8 mouse cellular contexts compared by ENCODE assay signal in genomic region chr13:115090977-115091445, GRCm38 (mm10). TPM values are rescaled to one million over a fixed set of nuclear protein-coding genes. Genes with fewer than 3 reads are reported as not detected.
DNase-seq lines count a peak whose midpoint lies in the region; ATAC-seq and TF ChIP-seq lines count a peak whose summit lies in the region.

No protein-coding gene starts in this region.

- H3K4me1 ChIP-seq in lung, embryonic 14.5 days (ENCODE audit: insufficient read depth) = peaks cover 14% of the 10 kb centered on the region
- peaks cover 2% of the 10 kb centered on the region; the same call in 1 of the 2 replicates for H3K4me1 ChIP-seq in forebrain, embryonic 11.5 days (replicated peaks; ENCODE audit: control insufficient read depth, insufficient read depth, low read length)
- H3K4me1 ChIP-seq in liver, embryonic 11.5 days (replicated peaks; ENCODE audit: control insufficient read depth, insufficient read depth, low read length) = peaks cover 13% of the 10 kb centered on the region
- H3K4me1 ChIP-seq in small intestine, adult 2 months (ENCODE audit: control insufficient read depth, insufficient read depth, insufficient read length, low read length) = peaks cover 18% of the 10 kb centered on the region

- peak; percentile 43 for DNase-seq in lung, embryonic 14.5 days
- DNase-seq in lung, postnatal 10 days = no peak
- DNase-seq in forebrain, embryonic 11.5 days (ENCODE audit: low spot score) = no peak
- no peak for DNase-seq in liver, embryonic 11.5 days (ENCODE audit: low spot score)
- no peak for DNase-seq in left cerebral cortex, adult 18-20 months (ENCODE audit: low spot score in 2 of 2)
- DNase-seq in frontal cortex, postnatal 36 days (ENCODE audit: low spot score in 2 of 2) = no peak
- no peak for DNase-seq in layer of hippocampus, postnatal 14 days (ENCODE audit: low spot score in 2 of 2)

- no peak for TF ChIP-seq POLR2A in small intestine, adult 2 months (IDR thresholded peaks at IDR 0.05; ENCODE audit: low read depth, low read length)

- H3K27me3 ChIP-seq in lung, embryonic 14.5 days (ENCODE audit: insufficient read depth, low read length) = no peaks in the 10 kb centered on the region
- H3K27me3 ChIP-seq in forebrain, embryonic 11.5 days (ENCODE audit: control insufficient read depth, insufficient read depth, low read length) = no peaks in the 10 kb centered on the region
- H3K27me3 ChIP-seq in liver, embryonic 11.5 days (replicated peaks; ENCODE audit: control insufficient read depth, insufficient read depth, low read length) = no peaks in the 10 kb centered on the region
- H3K27me3 ChIP-seq in small intestine, adult 2 months (ENCODE audit: control insufficient read depth, insufficient read depth, low read length) = no peaks in the 10 kb centered on the region

- peak overlapping the region; percentile 69 for H3K4me3 ChIP-seq in lung, embryonic 14.5 days (ENCODE audit: low read depth, low read length)
- H3K4me3 ChIP-seq in forebrain, embryonic 11.5 days (ENCODE audit: low read depth, low read length) = peak overlapping the region; percentile 70
- peak overlapping the region; percentile 82 for H3K4me3 ChIP-seq in liver, embryonic 11.5 days (ENCODE audit: low read depth, low read length)
- H3K4me3 ChIP-seq in small intestine, adult 2 months (ENCODE audit: low read depth, low read length) = no peak overlapping the region

- H3K9me3 ChIP-seq in lung, embryonic 14.5 days (ENCODE audit: low read depth, low read length) = no peaks in the 10 kb centered on the region
- no peaks in the 10 kb centered on the region; the same call in 1 of the 2 replicates for H3K9me3 ChIP-seq in forebrain, embryonic 11.5 days (ENCODE audit: control insufficient read depth, low read length)
- H3K9me3 ChIP-seq in liver, embryonic 11.5 days (ENCODE audit: control insufficient read depth, low read length) = no peaks in the 10 kb centered on the region

- H3K36me3 ChIP-seq in lung, embryonic 14.5 days (ENCODE audit: insufficient read depth) = peaks cover 19% of the 10 kb centered on the region
- peaks cover 4% of the 10 kb centered on the region; the same call in 1 of the 2 replicates for H3K36me3 ChIP-seq in forebrain, embryonic 11.5 days (ENCODE audit: control insufficient read depth, insufficient read depth, low read length)
- H3K36me3 ChIP-seq in liver, embryonic 11.5 days (ENCODE audit: control insufficient read depth, insufficient read depth, low read length) = peaks cover 2% of the 10 kb centered on the region; the same call in 1 of the 2 replicates
- H3K36me3 ChIP-seq in small intestine, adult 2 months (ENCODE audit: control insufficient read depth, insufficient read depth, low read length) = peaks cover 9% of the 10 kb centered on the region

- no peak for TF ChIP-seq CTCF in lung, embryonic 14.5 days (IDR thresholded peaks at IDR 0.05; ENCODE audit: low read depth)
- no peak for TF ChIP-seq CTCF in small intestine, adult 2 months (IDR thresholded peaks at IDR 0.05; ENCODE audit: extremely low read depth, insufficient read length, insufficient replicate concordance, low read depth, low read length)

- WGBS in lung, embryonic 14.5 days = 34% methylated on average over 9 of the region's 9 CpGs
- WGBS in forebrain, embryonic 11.5 days = 52% methylated on average over 9 of the region's 9 CpGs
- WGBS in liver, embryonic 11.5 days = 27% methylated on average over 9 of the region's 9 CpGs
- WGBS in small intestine, adult 2 months = 52% methylated on average over 9 of the region's 9 CpGs

- ATAC-seq in lung, embryonic 14.5 days (ENCODE audit: insufficient read depth) = no peak
- ATAC-seq in forebrain, embryonic 11.5 days (replicated peaks; ENCODE audit: low FRiP score) = no peak
- ATAC-seq in liver, embryonic 11.5 days (replicated peaks; ENCODE audit: low FRiP score) = peak; percentile 32

- H3K9ac ChIP-seq in lung, embryonic 14.5 days = peak overlapping the region; percentile 77; the same call in 1 of the 2 replicates
- H3K9ac ChIP-seq in forebrain, embryonic 11.5 days (ENCODE audit: low read length) = peak overlapping the region; percentile 74; the same call in 1 of the 2 replicates
- peak overlapping the region; percentile 75 for H3K9ac ChIP-seq in liver, embryonic 11.5 days (ENCODE audit: low read depth, low read length)

- H3K4me2 ChIP-seq in lung, embryonic 14.5 days = peak overlapping the region; percentile 97
- peak overlapping the region; percentile 95 for H3K4me2 ChIP-seq in forebrain, embryonic 11.5 days (ENCODE audit: low read depth, low read length, severe bottlenecking)
- peak overlapping the region; percentile 98 for H3K4me2 ChIP-seq in liver, embryonic 11.5 days

- H3K27ac ChIP-seq in lung, embryonic 14.5 days (ENCODE audit: low read depth) = peak overlapping the region; percentile 93
- no peak overlapping the region for H3K27ac ChIP-seq in forebrain, embryonic 11.5 days (ENCODE audit: low read depth, low read length)
- peak overlapping the region; percentile 97 for H3K27ac ChIP-seq in liver, embryonic 11.5 days (ENCODE audit: low read depth, low read length)
- H3K27ac ChIP-seq in small intestine, adult 2 months (ENCODE audit: insufficient read depth, low read depth, low read length) = peak overlapping the region; percentile 79

RNA-seq across cellular contexts. Expression of gene Pelo, which starts 1.0 kb away (rescaled TPM):
- polyA plus RNA-seq in lung, embryonic 14.5 days (2014; fragmentation: Nextera tagmentation; extraction: Ambion mirVana) = 6.6 and 7.0 TPM in 2 replicates
- 6.4 and 8.8 TPM in 2 replicates for polyA plus RNA-seq in forebrain, embryonic 11.5 days (2014; fragmentation: Nextera tagmentation; extraction: Ambion mirVana)
- 10.0 and 10.9 TPM in 2 replicates for polyA plus RNA-seq in liver, embryonic 11.5 days (2014; fragmentation: Nextera tagmentation; extraction: Ambion mirVana)
- 11.8 and 17.8 TPM in 2 replicates for polyA plus RNA-seq in small intestine, adult 2 months (2012; rRNA removed)
- 10 to 100 TPM; 20.9 to 23.1 TPM for total RNA-seq in left cerebral cortex, adult 18-20 months (2021)
- 10 to 100 TPM; 18.6 to 22.0 TPM for total RNA-seq in layer of hippocampus, postnatal 14 days (2021)

RNA-seq across cellular contexts. Expression of gene Gm49395, which starts 10.7 kb away (rescaled TPM):
- 6.8 and 8.3 TPM in 2 replicates for polyA plus RNA-seq in lung, embryonic 14.5 days (2014; fragmentation: Nextera tagmentation; extraction: Ambion mirVana)
- polyA plus RNA-seq in forebrain, embryonic 11.5 days (2014; fragmentation: Nextera tagmentation; extraction: Ambion mirVana) = 4.3 and 4.4 TPM in 2 replicates
- polyA plus RNA-seq in liver, embryonic 11.5 days (2014; fragmentation: Nextera tagmentation; extraction: Ambion mirVana) = 2.0 and 3.7 TPM in 2 replicates
- 5.6 and 9.0 TPM in 2 replicates for polyA plus RNA-seq in small intestine, adult 2 months (2012; rRNA removed)
- total RNA-seq in left cerebral cortex, adult 18-20 months (2021) = 1 to 10 TPM; 3.4 to 3.7 TPM
- 1 to 10 TPM; 5.0 to 5.6 TPM for total RNA-seq in layer of hippocampus, postnatal 14 days (2021)

RNA-seq across cellular contexts. Expression of gene Itga1, which starts 10.8 kb away (rescaled TPM):
- 36.2 and 36.7 TPM in 2 replicates for polyA plus RNA-seq in lung, embryonic 14.5 days (2014; fragmentation: Nextera tagmentation; extraction: Ambion mirVana)
- 5.3 and 6.2 TPM in 2 replicates for polyA plus RNA-seq in forebrain, embryonic 11.5 days (2014; fragmentation: Nextera tagmentation; extraction: Ambion mirVana)
- polyA plus RNA-seq in liver, embryonic 11.5 days (2014; fragmentation: Nextera tagmentation; extraction: Ambion mirVana) = 3.9 and 4.3 TPM in 2 replicates
- 3.5 and 4.2 TPM in 2 replicates for polyA plus RNA-seq in small intestine, adult 2 months (2012; rRNA removed)
- 1 to 10 TPM; 5.6 to 6.7 TPM for total RNA-seq in left cerebral cortex, adult 18-20 months (2021)
- total RNA-seq in layer of hippocampus, postnatal 14 days (2021) = 10 to 100 TPM; 12.1 to 13.4 TPM
